7 mouse cellular contexts compared by ENCODE assay signal in genomic region chr11:23497718-23498509, GRCm38 (mm10). TPM values are rescaled to one million over a fixed set of nuclear protein-coding genes. Genes with fewer than 3 reads are reported as not detected.
A peak's percentile ranks its signal among the peaks of the same experiment; 100 is the strongest.
DNase-seq lines count a peak whose midpoint lies in the region; ATAC-seq lines count a peak whose summit lies in the region.

TSS of gene Ahsa2 (minus strand) at chr11:23498030.

- WGBS in embryonic facial prominence, embryonic 10.5 days: under 1% methylated on average over 62 of the region's 66 CpGs
- WGBS in limb, embryonic 11.5 days: under 1% methylated on average over 54 of the region's 66 CpGs
- WGBS in midbrain, embryonic 14.5 days: 1% methylated on average over 65 of the region's 66 CpGs

- peak; percentile 94 for ATAC-seq in limb, embryonic 11.5 days (ENCODE audit: insufficient number of reproducible peaks, low FRiP score, low TSS enrichment, low read depth)
- ATAC-seq in midbrain, embryonic 14.5 days (ENCODE audit: low FRiP score, low TSS enrichment): peak; percentile 95

- peaks cover 36% of the 10 kb centered on the region for H3K36me3 ChIP-seq in embryonic facial prominence, embryonic 10.5 days (replicated peaks)
- H3K36me3 ChIP-seq in limb, embryonic 11.5 days (ENCODE audit: control insufficient read depth, insufficient read depth, low read length): peaks cover 11% of the 10 kb centered on the region
- peaks cover 24% of the 10 kb centered on the region for H3K36me3 ChIP-seq in midbrain, embryonic 14.5 days (ENCODE audit: control insufficient read depth, insufficient read depth, low read length)

- no peaks in the 10 kb centered on the region for H3K27me3 ChIP-seq in embryonic facial prominence, embryonic 10.5 days (replicated peaks; ENCODE audit: low read depth, poor library complexity, severe bottlenecking)
- no peaks in the 10 kb centered on the region for H3K27me3 ChIP-seq in limb, embryonic 11.5 days (ENCODE audit: control insufficient read depth, insufficient read depth, low read length)
- H3K27me3 ChIP-seq in midbrain, embryonic 14.5 days (ENCODE audit: control insufficient read depth, insufficient read depth, low read length): no peaks in the 10 kb centered on the region

- peaks cover 35% of the 10 kb centered on the region for H3K4me1 ChIP-seq in embryonic facial prominence, embryonic 10.5 days
- H3K4me1 ChIP-seq in limb, embryonic 11.5 days (ENCODE audit: control insufficient read depth, insufficient read depth, low read length): 0 out of 2 replicates have a peak, but pooled peaks cover 17% of the 10 kb centered on the region
- peaks cover 21% of the 10 kb centered on the region for H3K4me1 ChIP-seq in midbrain, embryonic 14.5 days (ENCODE audit: control insufficient read depth, insufficient read depth, low read length)

- peak within 1 kb of the TSS; percentile 87 for H3K9ac ChIP-seq in limb, embryonic 11.5 days (ENCODE audit: low read length)
- peak within 1 kb of the TSS; percentile 92 for H3K9ac ChIP-seq in midbrain, embryonic 14.5 days (replicated peaks; ENCODE audit: low read length)

- H3K9me3 ChIP-seq in embryonic facial prominence, embryonic 10.5 days: no peaks in the 10 kb centered on the region
- no peaks in the 10 kb centered on the region for H3K9me3 ChIP-seq in limb, embryonic 11.5 days (ENCODE audit: control insufficient read depth, low read length)
- no peaks in the 10 kb centered on the region for H3K9me3 ChIP-seq in midbrain, embryonic 14.5 days (ENCODE audit: control insufficient read depth, low read length)

- DNase-seq in adrenal gland, postnatal 10 days: peak; percentile 100
- peak; percentile 100 for DNase-seq in embryonic facial prominence, embryonic 10.5 days (ENCODE audit: low spot score)
- peak; percentile 100 for DNase-seq in heart, adult 11 months
- DNase-seq in kidney, adult 18-20 months: peak; percentile 98
- peak; percentile 98 for DNase-seq in limb, embryonic 11.5 days (ENCODE audit: low spot score)
- peak; percentile 97 for DNase-seq in midbrain, embryonic 14.5 days
- DNase-seq in spleen, adult 18-20 months: peak; percentile 97 to 99

- H3K4me2 ChIP-seq in limb, embryonic 11.5 days (ENCODE audit: low read depth, severe bottlenecking): peak within 1 kb of the TSS; percentile 91
- H3K4me2 ChIP-seq in midbrain, embryonic 14.5 days (ENCODE audit: low read length): peak within 1 kb of the TSS; percentile 88

- H3K4me3 ChIP-seq in embryonic facial prominence, embryonic 10.5 days: peak within 1 kb of the TSS; percentile 87
- peak within 1 kb of the TSS; percentile 70 for H3K4me3 ChIP-seq in limb, embryonic 11.5 days (ENCODE audit: low read depth, low read length)
- H3K4me3 ChIP-seq in midbrain, embryonic 14.5 days (replicated peaks; ENCODE audit: low read depth, low read length): peak within 1 kb of the TSS; percentile 83

- peak within 1 kb of the TSS; percentile 99 for H3K27ac ChIP-seq in embryonic facial prominence, embryonic 10.5 days (replicated peaks)
- peak within 1 kb of the TSS; percentile 91 for H3K27ac ChIP-seq in limb, embryonic 11.5 days (replicated peaks; ENCODE audit: low read depth, low read length)
- peak within 1 kb of the TSS; percentile 97 for H3K27ac ChIP-seq in midbrain, embryonic 14.5 days (replicated peaks; ENCODE audit: low read depth, low read length)

RNA-seq across cellular contexts. Expression of gene Ahsa2, which starts in this region (rescaled TPM):
- total RNA-seq in adrenal gland, postnatal 10 days (2021): 10 to 100 TPM; 39.5 to 41.6 TPM
- polyA plus RNA-seq in embryonic facial prominence, embryonic 10.5 days (2016; fragmentation: Nextera tagmentation; extraction: Ambion mirVana): 138 and 147 TPM in 2 replicates
- polyA plus RNA-seq in limb, embryonic 11.5 days (2014; fragmentation: Nextera tagmentation; extraction: Ambion mirVana): 144 and 150 TPM in 2 replicates
- 104 and 122 TPM in 2 replicates for polyA plus RNA-seq in midbrain, embryonic 14.5 days (2014; fragmentation: Nextera tagmentation; extraction: Ambion mirVana)

Comparison
In these comparisons a context has a peak if more than half of its experiments do, and no peak if none do; other contexts are left out.
1. Peak in every context shown above with its lines: DNase-seq, ATAC-seq, H3K4me3 ChIP-seq and H3K27ac ChIP-seq.